Mouse (Mus musculus): ENCODE data around the gene Nos3. TPM values are rescaled to one million over a fixed set of nuclear protein-coding genes. Genes with fewer than 3 reads are reported as not detected.

The Nos3 gene
- polyA plus RNA-seq, 1 experiment = not detected

DNA sequence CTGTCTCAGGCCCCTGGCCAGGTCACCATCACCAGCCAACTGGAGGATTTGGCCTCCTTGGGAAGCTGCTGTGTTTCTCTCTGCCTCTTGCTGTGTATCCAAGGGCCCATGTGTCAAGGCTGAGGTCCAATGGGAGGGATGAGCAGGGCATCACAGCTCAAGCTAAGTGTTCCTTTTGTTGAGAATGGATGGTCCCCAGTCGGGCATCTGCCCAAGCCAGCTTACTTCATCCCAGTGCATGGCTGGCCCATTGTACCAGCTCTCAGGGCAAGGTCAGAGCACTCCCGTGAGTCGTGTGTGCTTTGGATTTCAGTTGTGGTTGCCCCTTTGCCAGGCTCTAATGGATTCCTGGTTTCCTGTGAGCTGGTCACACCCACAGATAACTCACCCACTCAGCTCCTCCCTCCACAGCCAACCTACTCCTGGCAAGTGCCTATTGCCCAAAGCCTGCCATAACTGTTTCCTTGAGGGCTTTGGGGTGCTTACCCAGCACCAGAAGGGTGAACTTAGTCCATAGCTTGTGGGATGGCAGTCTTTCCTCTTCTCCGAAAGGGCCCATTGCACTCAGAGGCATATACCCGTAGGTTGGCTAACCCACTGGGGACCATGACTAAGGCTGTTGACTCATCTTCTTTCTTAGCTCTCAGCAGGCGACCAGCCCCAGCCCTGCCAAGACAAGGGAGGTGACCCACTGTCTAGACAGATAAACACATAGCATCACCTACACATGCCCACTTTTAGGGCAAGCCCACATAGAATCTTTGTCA is 40.2 kb downstream of the Nos3 start:
- no peak overlapping the region for H3K4me3 ChIP-seq (ENCODE audit: insufficient read depth, low read length)
- TF ChIP-seq POLR2A (IDR thresholded peaks at IDR 0.05; ENCODE audit: borderline replicate concordance, low read depth, low read length) (no peak), CTCF (IDR thresholded peaks at IDR 0.05; ENCODE audit: low read depth, low read length) (no peak)
- H3K27ac ChIP-seq (ENCODE audit: insufficient read depth, low read depth, low read length) = no peak overlapping the region
- peaks cover 11% of the 10 kb centered on the region; the same call in 1 of the 2 replicates for H3K4me1 ChIP-seq (ENCODE audit: control insufficient read depth, insufficient read depth, low read length)

DNA sequence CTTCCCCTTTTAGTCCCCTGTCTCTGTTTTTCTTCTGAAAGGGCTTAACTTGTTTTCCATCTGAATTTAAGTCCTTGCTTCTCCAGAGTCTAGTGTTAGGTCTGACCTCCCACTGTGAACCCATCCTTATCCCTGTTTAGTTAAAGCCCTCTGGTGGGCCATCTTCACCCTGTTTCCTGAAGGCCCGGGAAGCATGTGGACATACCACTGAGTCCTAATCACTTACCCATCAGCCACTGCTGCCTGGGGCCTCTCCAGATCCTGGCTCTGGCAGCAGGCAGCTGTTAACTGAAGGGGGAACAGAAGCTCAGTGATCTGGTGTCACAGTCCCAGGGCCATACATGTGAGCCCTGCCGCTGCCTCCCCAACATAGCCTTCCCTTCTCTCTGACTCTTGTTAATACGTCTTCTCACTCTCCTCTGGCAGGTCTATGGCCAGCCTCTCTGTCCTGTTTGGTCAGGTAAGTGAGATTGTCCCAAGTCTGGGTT is 40.8 kb downstream of the Nos3 start:
- Histone ChIP-seq H3K4me1 (ENCODE audit: control insufficient read depth, insufficient read depth, low read length) (peaks cover 11% of the 10 kb centered on the region; the same call in 1 of the 2 replicates), H3K27ac (ENCODE audit: insufficient read depth, low read depth, low read length) (no peak overlapping the region), H3K4me3 (ENCODE audit: insufficient read depth, low read length) (no peak overlapping the region)
- no peak for TF ChIP-seq POLR2A (IDR thresholded peaks at IDR 0.05; ENCODE audit: borderline replicate concordance, low read depth, low read length)
- TF ChIP-seq CTCF (IDR thresholded peaks at IDR 0.05; ENCODE audit: low read depth, low read length) = no peak

DNA sequence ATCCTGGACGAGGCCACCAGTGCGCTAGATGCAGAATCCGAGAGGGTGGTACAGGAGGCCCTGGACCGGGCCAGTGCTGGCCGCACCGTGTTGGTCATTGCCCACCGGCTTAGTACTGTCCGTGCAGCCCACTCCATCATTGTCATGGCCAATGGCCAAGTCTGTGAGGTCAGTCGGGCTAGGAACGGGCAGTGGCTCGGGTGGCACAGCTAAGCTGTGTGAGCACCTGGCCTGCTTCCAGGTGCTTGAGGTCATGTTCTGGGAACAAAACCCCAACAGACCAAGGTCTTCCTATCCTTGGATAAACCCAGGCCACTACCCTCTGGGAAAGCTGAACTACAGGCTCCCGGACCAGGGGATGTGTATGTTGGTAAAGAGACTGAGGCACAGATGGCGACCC is 44.0 kb downstream of the Nos3 start:
- TF ChIP-seq POLR2A (IDR thresholded peaks at IDR 0.05; ENCODE audit: borderline replicate concordance, low read depth, low read length) (no peak), CTCF (IDR thresholded peaks at IDR 0.05; ENCODE audit: low read depth, low read length) (no peak)

DNA sequence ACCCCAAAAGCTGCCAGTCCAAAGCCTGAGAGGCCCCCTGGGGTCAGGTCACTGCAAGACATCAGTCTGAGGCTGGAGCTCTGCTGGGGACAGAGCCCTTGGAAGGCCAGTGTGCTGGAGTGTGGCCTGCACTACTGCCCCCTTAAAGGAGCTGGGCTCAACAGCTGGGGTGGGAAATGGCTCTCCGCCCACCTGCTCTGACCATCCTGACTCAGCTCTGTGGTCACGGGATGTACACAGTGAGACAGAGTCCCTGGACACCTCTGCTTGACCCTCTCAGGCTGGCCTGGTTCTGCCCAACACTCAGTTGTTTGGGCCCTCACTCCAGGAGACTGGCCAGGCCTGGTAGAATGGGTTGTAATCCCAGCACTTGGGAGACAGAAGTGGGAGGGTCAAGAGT is 44.9 kb downstream of the Nos3 start:
- no peak overlapping the region for H3K27ac ChIP-seq (ENCODE audit: insufficient read depth, low read depth, low read length)
- TF ChIP-seq CTCF (IDR thresholded peaks at IDR 0.05; ENCODE audit: low read depth, low read length) = no peak
- no peak for TF ChIP-seq POLR2A (IDR thresholded peaks at IDR 0.05; ENCODE audit: borderline replicate concordance, low read depth, low read length)
- no peak overlapping the region for H3K4me3 ChIP-seq (ENCODE audit: insufficient read depth, low read length)
- H3K4me1 ChIP-seq (ENCODE audit: control insufficient read depth, insufficient read depth, low read length) = peaks cover 10% of the 10 kb centered on the region; the same call in 1 of the 2 replicates

More for the DNA sequence above, 44.0 kb downstream of the Nos3 start:
- no peak overlapping the region for H3K4me3 ChIP-seq (ENCODE audit: insufficient read depth, low read length)
- peaks cover 11% of the 10 kb centered on the region; the same call in 1 of the 2 replicates for H3K4me1 ChIP-seq (ENCODE audit: control insufficient read depth, insufficient read depth, low read length)
- no peak overlapping the region for H3K27ac ChIP-seq (ENCODE audit: insufficient read depth, low read depth, low read length)

DNA sequence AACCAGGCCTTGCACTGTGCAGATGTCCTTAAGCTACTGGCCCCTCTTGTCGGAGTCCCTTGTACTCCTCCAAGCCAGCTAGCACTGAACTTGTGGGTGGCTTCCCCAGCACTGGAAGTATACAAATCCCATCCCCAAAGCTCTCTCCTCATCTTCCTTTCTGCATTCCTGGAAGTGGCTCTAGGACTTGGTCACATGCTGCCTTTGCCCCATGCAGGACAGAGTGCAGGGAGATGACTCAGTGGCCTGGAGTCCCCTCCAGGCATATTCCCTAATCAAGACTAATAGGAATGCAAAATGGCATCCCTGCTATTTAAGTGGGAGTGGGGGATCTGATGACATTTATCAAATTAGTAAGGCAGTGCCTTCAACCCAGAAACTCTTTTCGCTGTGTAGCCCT is 47.5 kb downstream of the Nos3 start:
- TF ChIP-seq POLR2A (IDR thresholded peaks at IDR 0.05; ENCODE audit: borderline replicate concordance, low read depth, low read length) = no peak
- TF ChIP-seq CTCF (IDR thresholded peaks at IDR 0.05; ENCODE audit: low read depth, low read length) = no peak
- Histone ChIP-seq H3K4me1 (ENCODE audit: control insufficient read depth, insufficient read depth, low read length) (peaks cover 5% of the 10 kb centered on the region; the same call in 1 of the 2 replicates), H3K4me3 (ENCODE audit: insufficient read depth, low read length) (no peak overlapping the region), H3K27ac (ENCODE audit: insufficient read depth, low read depth, low read length) (no peak overlapping the region)

DNA sequence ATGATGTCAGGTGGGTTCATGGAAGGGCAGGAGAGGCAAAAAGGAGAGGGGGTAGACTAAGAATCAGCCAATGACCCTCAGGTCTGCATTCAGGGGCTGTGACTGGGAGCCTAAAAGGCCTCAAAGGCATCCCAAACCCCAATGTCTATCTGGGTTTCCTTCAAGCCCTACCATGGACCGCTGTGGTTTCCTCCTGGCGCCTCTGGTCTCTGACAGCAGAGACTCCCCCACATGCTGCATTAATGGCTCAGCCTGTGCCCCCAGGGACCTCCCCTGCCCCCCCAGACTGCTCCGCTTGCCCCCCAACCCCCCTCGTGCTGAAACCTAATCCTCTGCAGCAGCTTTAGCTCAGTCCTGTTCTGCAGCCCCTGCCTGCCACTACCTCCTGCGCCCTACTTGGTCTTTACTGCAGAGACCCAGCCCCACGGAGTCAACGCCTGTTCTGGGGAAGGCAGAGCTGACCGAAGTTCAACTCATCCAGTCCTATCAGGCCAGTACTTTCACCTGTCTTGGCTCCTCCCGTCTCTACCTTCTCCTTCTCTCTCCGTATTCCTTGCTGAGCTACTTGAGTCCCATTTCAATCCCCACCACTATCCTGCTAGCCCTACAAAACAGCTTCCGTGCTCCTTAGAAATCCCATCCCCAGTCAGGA is 48.6 kb downstream of the Nos3 start, which contains the start of gene Asic3:
Gene Asic3, plus strand, starts transcription at position 351 of the 652 bp plus-strand sequence.
- Histone ChIP-seq H3K27ac (ENCODE audit: insufficient read depth, low read depth, low read length) (no peak within 1 kb of the TSS), H3K4me1 (ENCODE audit: control insufficient read depth, insufficient read depth, low read length) (peaks cover 5% of the 10 kb centered on the region; the same call in 1 of the 2 replicates), H3K4me3 (ENCODE audit: insufficient read depth, low read length) (no peak within 1 kb of the TSS)
- no peak for TF ChIP-seq POLR2A (IDR thresholded peaks at IDR 0.05; ENCODE audit: borderline replicate concordance, low read depth, low read length)
- TF ChIP-seq CTCF (IDR thresholded peaks at IDR 0.05; ENCODE audit: low read depth, low read length) = no peak

DNA sequence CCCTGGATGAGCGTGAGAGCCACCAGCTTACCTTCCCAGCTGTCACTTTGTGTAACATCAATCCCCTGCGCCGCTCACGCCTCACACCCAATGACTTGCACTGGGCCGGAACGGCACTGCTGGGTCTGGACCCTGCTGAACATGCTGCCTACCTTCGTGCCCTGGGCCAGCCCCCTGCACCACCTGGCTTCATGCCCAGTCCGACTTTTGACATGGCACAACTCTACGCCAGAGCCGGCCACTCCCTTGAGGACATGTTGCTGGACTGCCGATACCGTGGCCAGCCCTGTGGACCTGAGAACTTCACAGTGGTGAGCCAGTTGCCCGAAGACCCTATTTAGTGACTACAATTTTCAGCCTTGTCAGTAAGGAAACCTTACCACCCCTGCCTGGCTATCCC is 49.3 kb downstream of the Nos3 start:
- no peak for TF ChIP-seq CTCF (IDR thresholded peaks at IDR 0.05; ENCODE audit: low read depth, low read length)
- TF ChIP-seq POLR2A (IDR thresholded peaks at IDR 0.05; ENCODE audit: borderline replicate concordance, low read depth, low read length) = no peak

DNA sequence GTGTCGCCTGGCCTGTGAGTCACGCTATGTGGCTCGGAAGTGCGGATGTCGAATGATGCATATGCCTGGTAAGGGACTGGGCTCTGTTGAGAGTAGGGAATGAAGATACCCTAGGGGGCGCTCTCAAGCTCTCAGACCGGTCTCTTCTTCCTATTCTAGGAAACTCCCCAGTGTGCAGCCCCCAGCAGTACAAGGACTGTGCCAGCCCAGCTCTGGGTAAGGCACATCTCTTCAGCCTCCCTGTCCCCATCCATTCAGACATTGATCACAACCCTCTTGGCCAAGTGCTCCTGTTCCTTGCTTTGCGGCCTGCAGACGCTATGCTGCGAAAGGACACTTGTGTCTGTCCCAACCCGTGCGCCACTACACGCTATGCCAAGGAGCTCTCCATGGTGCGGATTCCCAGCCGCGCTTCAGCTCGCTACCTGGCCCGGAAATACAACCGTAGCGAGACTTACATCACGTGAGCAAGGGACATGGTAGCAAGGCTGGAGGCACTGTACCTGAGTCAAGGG is 51.7 kb downstream of the Nos3 start:
- H3K27ac ChIP-seq (ENCODE audit: insufficient read depth, low read depth, low read length) = no peak overlapping the region
- TF ChIP-seq CTCF (IDR thresholded peaks at IDR 0.05; ENCODE audit: low read depth, low read length) (peak; percentile 48), POLR2A (IDR thresholded peaks at IDR 0.05; ENCODE audit: borderline replicate concordance, low read depth, low read length) (no peak)
- no peak overlapping the region for H3K4me3 ChIP-seq (ENCODE audit: insufficient read depth, low read length)
- peaks cover 5% of the 10 kb centered on the region; the same call in 1 of the 2 replicates for H3K4me1 ChIP-seq (ENCODE audit: control insufficient read depth, insufficient read depth, low read length)

More for the DNA sequence above, 49.3 kb downstream of the Nos3 start:
- H3K4me3 ChIP-seq (ENCODE audit: insufficient read depth, low read length) = no peak overlapping the region
- peaks cover 5% of the 10 kb centered on the region; the same call in 1 of the 2 replicates for H3K4me1 ChIP-seq (ENCODE audit: control insufficient read depth, insufficient read depth, low read length)
- no peak overlapping the region for H3K27ac ChIP-seq (ENCODE audit: insufficient read depth, low read depth, low read length)

DNA sequence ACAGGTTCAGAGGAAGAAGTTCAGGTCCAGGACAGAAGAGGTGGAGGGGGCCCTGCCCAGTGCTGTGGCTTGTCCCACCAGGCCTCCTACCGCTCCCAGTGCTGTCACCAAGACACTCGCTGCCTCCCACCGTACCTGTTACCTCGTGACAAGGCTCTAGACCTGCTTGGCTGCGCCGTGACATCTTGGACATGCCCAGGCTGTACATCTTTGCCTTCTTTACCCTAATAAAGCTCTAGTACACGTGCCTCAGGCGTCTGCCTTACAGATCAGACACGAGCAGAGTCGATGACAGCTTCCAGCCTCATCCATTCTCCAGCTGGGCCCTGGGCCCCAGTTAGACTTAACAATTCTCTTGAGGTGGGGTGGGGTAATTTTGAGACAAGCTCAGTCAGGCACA is 53.0 kb downstream of the Nos3 start:
- no peak overlapping the region for H3K4me3 ChIP-seq (ENCODE audit: insufficient read depth, low read length)
- TF ChIP-seq CTCF (IDR thresholded peaks at IDR 0.05; ENCODE audit: low read depth, low read length) (no peak), POLR2A (IDR thresholded peaks at IDR 0.05; ENCODE audit: borderline replicate concordance, low read depth, low read length) (no peak)
- no peak overlapping the region for H3K27ac ChIP-seq (ENCODE audit: insufficient read depth, low read depth, low read length)
- peaks cover 5% of the 10 kb centered on the region; the same call in 1 of the 2 replicates for H3K4me1 ChIP-seq (ENCODE audit: control insufficient read depth, insufficient read depth, low read length)
